Mouse (Mus musculus): ENCODE measurements around the gene Ifi208. TPM values are rescaled to one million over a fixed set of nuclear protein-coding genes. Genes with fewer than 3 reads are reported as not detected.
"Not testable (repeated sequence)": the region's sequence is repeated elsewhere in the genome, so short reads cannot be mapped to it uniquely, and the experiment has no call there.

The Ifi208 gene
- 0.08 TPM in 1 of 2 replicates, not detected in the other for polyA plus RNA-seq (2015; fragmentation: Nextera tagmentation; extraction: Ambion mirVana)

GRCm38 (mm10) chr1:173673458-173674097 is at the start of gene Ifi208:
TSS of gene Ifi208 (plus strand) at chr1:173673675.
- not testable (repeated sequence) for H3K4me1 ChIP-seq; H3K36me3 ChIP-seq; H3K27me3 ChIP-seq; H3K9ac ChIP-seq; ATAC-seq (ENCODE audit: insufficient number of reproducible peaks, low FRiP score, low TSS enrichment, low read depth); H3K27ac ChIP-seq; H3K4me3 ChIP-seq; H3K4me2 ChIP-seq; H3K9me3 ChIP-seq
- whole genome bisulfite sequencing: 41% methylated on average over 3 of the region's 3 CpGs

GRCm38 (mm10) chr1:173624052-173624451 is 49.4 kb upstream of the Ifi208 start:
- no peaks in the 10 kb centered on the region for H3K27me3 ChIP-seq
- H3K9me3 ChIP-seq: no peaks in the 10 kb centered on the region
- no peak overlapping the region for H3K9ac ChIP-seq
- no peak overlapping the region for H3K4me2 ChIP-seq
- ATAC-seq (ENCODE audit: insufficient number of reproducible peaks, low FRiP score, low TSS enrichment, low read depth): no peak
- H3K4me3 ChIP-seq: no peak overlapping the region
- H3K27ac ChIP-seq: no peak overlapping the region
- 76% methylated on average over 2 of the region's 2 CpGs for WGBS
- no peaks in the 10 kb centered on the region for H3K36me3 ChIP-seq
- H3K4me1 ChIP-seq: no peaks in the 10 kb centered on the region

GRCm38 (mm10) chr1:173626686-173627085 is 46.8 kb upstream of the Ifi208 start:
- no peak overlapping the region for H3K4me3 ChIP-seq
- no peak overlapping the region for H3K9ac ChIP-seq
- no peaks in the 10 kb centered on the region for H3K27me3 ChIP-seq
- no peaks in the 10 kb centered on the region for H3K4me1 ChIP-seq
- no peaks in the 10 kb centered on the region for H3K9me3 ChIP-seq
- WGBS: 68% methylated on average over 2 of the region's 2 CpGs
- H3K36me3 ChIP-seq: no peaks in the 10 kb centered on the region
- no peak overlapping the region for H3K4me2 ChIP-seq
- no peak overlapping the region for H3K27ac ChIP-seq
- ATAC-seq (ENCODE audit: insufficient number of reproducible peaks, low FRiP score, low TSS enrichment, low read depth): no peak

GRCm38 (mm10) chr1:173630622-173631021 is 42.9 kb upstream of the Ifi208 start, which contains the start of gene Ifi209:
TSS of gene Ifi209 (plus strand) at chr1:173630917.
- not testable (repeated sequence) for H3K9ac ChIP-seq; H3K9me3 ChIP-seq; H3K4me3 ChIP-seq; ATAC-seq (ENCODE audit: insufficient number of reproducible peaks, low FRiP score, low TSS enrichment, low read depth); H3K4me1 ChIP-seq; H3K36me3 ChIP-seq; H3K4me2 ChIP-seq; H3K27ac ChIP-seq; H3K27me3 ChIP-seq
- WGBS: 78% methylated on average over 2 of the region's 2 CpGs

GRCm38 (mm10) chr1:173633969-173634645 is 39.4 kb upstream of the Ifi208 start:
- ATAC-seq (ENCODE audit: insufficient number of reproducible peaks, low FRiP score, low TSS enrichment, low read depth): no peak
- no peak overlapping the region for H3K27ac ChIP-seq
- 84% methylated on average over 5 of the region's 5 CpGs for WGBS

GRCm38 (mm10) chr1:173645393-173645792 is 28.1 kb upstream of the Ifi208 start:
- Histone ChIP-seq H3K4me2 (no peak overlapping the region), H3K4me1 (no peaks in the 10 kb centered on the region), H3K36me3 (no peaks in the 10 kb centered on the region), H3K27me3 (no peaks in the 10 kb centered on the region), H3K9ac (no peak overlapping the region), H3K27ac (no peak overlapping the region), H3K4me3 (no peak overlapping the region), H3K9me3 (no peaks in the 10 kb centered on the region)
- no peak for ATAC-seq (ENCODE audit: insufficient number of reproducible peaks, low FRiP score, low TSS enrichment, low read depth)
- WGBS: 74% methylated on average over 2 of the region's 2 CpGs

More at GRCm38 (mm10) chr1:173633969-173634645, 39.4 kb upstream of the Ifi208 start:
- Histone ChIP-seq H3K4me1 (no peaks in the 10 kb centered on the region), H3K9ac (no peak overlapping the region), H3K9me3 (no peaks in the 10 kb centered on the region), H3K27me3 (no peaks in the 10 kb centered on the region), H3K4me3 (no peak overlapping the region), H3K36me3 (no peaks in the 10 kb centered on the region), H3K4me2 (no peak overlapping the region)

GRCm38 (mm10) chr1:173657973-173658372 is 15.5 kb upstream of the Ifi208 start:
- Histone ChIP-seq H3K4me3 (no peak overlapping the region), H3K9ac (no peak overlapping the region), H3K4me2 (no peak overlapping the region), H3K36me3 (no peaks in the 10 kb centered on the region), H3K27me3 (no peaks in the 10 kb centered on the region), H3K9me3 (no peaks in the 10 kb centered on the region), H3K4me1 (no peaks in the 10 kb centered on the region), H3K27ac (no peak overlapping the region)
- no peak for ATAC-seq (ENCODE audit: insufficient number of reproducible peaks, low FRiP score, low TSS enrichment, low read depth)
- WGBS: 74% methylated on average over 4 of the region's 4 CpGs

GRCm38 (mm10) chr1:173678605-173679004 is 5.1 kb downstream of the Ifi208 start:
- not testable (repeated sequence) for H3K27ac ChIP-seq; H3K27me3 ChIP-seq; H3K4me2 ChIP-seq; H3K9me3 ChIP-seq; H3K9ac ChIP-seq; H3K36me3 ChIP-seq; H3K4me1 ChIP-seq; ATAC-seq (ENCODE audit: insufficient number of reproducible peaks, low FRiP score, low TSS enrichment, low read depth); H3K4me3 ChIP-seq
- 61% methylated on average over 1 of the region's 1 CpGs for WGBS

- H3K4me3 ChIP-seq: no peak overlapping the region
- H3K27me3 ChIP-seq: no peaks in the 10 kb centered on the region
- H3K4me1 ChIP-seq: no peaks in the 10 kb centered on the region
- H3K27ac ChIP-seq: no peak overlapping the region
- no peaks in the 10 kb centered on the region for H3K9me3 ChIP-seq
- no peaks in the 10 kb centered on the region for H3K36me3 ChIP-seq
- no peak overlapping the region for H3K9ac ChIP-seq
- ATAC-seq (ENCODE audit: insufficient number of reproducible peaks, low FRiP score, low TSS enrichment, low read depth): no peak
- 84% methylated on average over 1 of the region's 1 CpGs for WGBS
- no peak overlapping the region for H3K4me2 ChIP-seq
These were observed 20.8 kb downstream of the Ifi208 start for GRCm38 (mm10) chr1:173694270-173694669.

- no peak overlapping the region for H3K9ac ChIP-seq
- no peak overlapping the region for H3K4me2 ChIP-seq
- no peak for ATAC-seq (ENCODE audit: insufficient number of reproducible peaks, low FRiP score, low TSS enrichment, low read depth)
- WGBS: 18% methylated on average over 7 of the region's 7 CpGs
- no peaks in the 10 kb centered on the region for H3K36me3 ChIP-seq
- H3K4me1 ChIP-seq: no peaks in the 10 kb centered on the region
- no peaks in the 10 kb centered on the region for H3K9me3 ChIP-seq
- H3K27ac ChIP-seq: no peak overlapping the region
- no peak overlapping the region for H3K4me3 ChIP-seq
- no peaks in the 10 kb centered on the region for H3K27me3 ChIP-seq
These were observed 59.7 kb downstream of the Ifi208 start for GRCm38 (mm10) chr1:173733219-173733618.

- H3K27ac ChIP-seq; H3K4me3 ChIP-seq; H3K4me2 ChIP-seq; H3K36me3 ChIP-seq; H3K9me3 ChIP-seq; H3K4me1 ChIP-seq; H3K27me3 ChIP-seq; H3K9ac ChIP-seq; ATAC-seq (ENCODE audit: insufficient number of reproducible peaks, low FRiP score, low TSS enrichment, low read depth): not testable (repeated sequence)
- WGBS: 87% methylated on average over 4 of the region's 4 CpGs
These were observed 61.5 kb downstream of the Ifi208 start for GRCm38 (mm10) chr1:173735015-173735414.

- H3K9ac ChIP-seq: no peak overlapping the region
- H3K4me2 ChIP-seq: no peak overlapping the region
- no peaks in the 10 kb centered on the region for H3K27me3 ChIP-seq
- no peak overlapping the region for H3K27ac ChIP-seq
- no peaks in the 10 kb centered on the region for H3K36me3 ChIP-seq
- ATAC-seq (ENCODE audit: insufficient number of reproducible peaks, low FRiP score, low TSS enrichment, low read depth): no peak
- H3K4me3 ChIP-seq: no peak overlapping the region
- H3K9me3 ChIP-seq: no peaks in the 10 kb centered on the region
- H3K4me1 ChIP-seq: no peaks in the 10 kb centered on the region
- WGBS: 53% methylated on average over 2 of the region's 2 CpGs
These were observed 63.5 kb downstream of the Ifi208 start for GRCm38 (mm10) chr1:173736986-173737385.
